Mouse (Mus musculus): Measurements from ENCODE around the gene Tmem175.

Gene Tmem175

GRCm38 (mm10) chr5:108677605-108678295 lies 48.2 kb downstream of the Tmem175 start:
- DNase-seq (ENCODE audit: low read depth, low spot score): no peak

GRCm38 (mm10) chr5:108678296-108678854 lies 48.8 kb downstream of the Tmem175 start:
- DNase-seq (ENCODE audit: low read depth, low spot score): no peak

- DNase-seq (ENCODE audit: low read depth, low spot score): no peak
Measured at GRCm38 (mm10) chr5:108679909-108680308, 50.3 kb downstream of the Tmem175 start.

GRCm38 (mm10) chr5:108680871-108681270 lies 51.3 kb downstream of the Tmem175 start:
- DNase-seq (ENCODE audit: low read depth, low spot score): no peak

GRCm38 (mm10) chr5:108689091-108689490 lies 59.5 kb downstream of the Tmem175 start:
- DNase-seq (ENCODE audit: low read depth, low spot score): no peak

GRCm38 (mm10) chr5:108691152-108691551 lies 61.6 kb downstream of the Tmem175 start:
- no peak for DNase-seq (ENCODE audit: low read depth, low spot score)

GRCm38 (mm10) chr5:108692271-108692670 lies 62.7 kb downstream of the Tmem175 start, which contains the start of gene Fgfrl1:
TSS of gene Fgfrl1 (plus strand) at chr5:108692382.
- DNase-seq (ENCODE audit: low read depth, low spot score): no peak

GRCm38 (mm10) chr5:108693872-108694288 lies 64.3 kb downstream of the Tmem175 start:
- no peak for DNase-seq (ENCODE audit: low read depth, low spot score)

- DNase-seq (ENCODE audit: low read depth, low spot score): no peak
Measured at GRCm38 (mm10) chr5:108694352-108695261, 65.0 kb downstream of the Tmem175 start.

GRCm38 (mm10) chr5:108695861-108696260 lies 66.3 kb downstream of the Tmem175 start:
- DNase-seq (ENCODE audit: low read depth, low spot score): no peak

- DNase-seq (ENCODE audit: low read depth, low spot score): no peak
Measured at GRCm38 (mm10) chr5:108696542-108696941, 67.0 kb downstream of the Tmem175 start.

GRCm38 (mm10) chr5:108697341-108697753 lies 67.8 kb downstream of the Tmem175 start:
- DNase-seq (ENCODE audit: low read depth, low spot score): no peak
